Mouse (Mus musculus) MEL (cell line): Measurements from ENCODE around the gene Mrtfb. TPM values are rescaled to one million over a fixed set of nuclear protein-coding genes. Genes with fewer than 3 reads are reported as not detected.

ENCODE experiments used
- DNase-seq: peaks from one replicate; pipeline ENCODE4 v3.0.0; 2011; ENCODE audit warnings: low read depth, low spot score
- H3K27ac ChIP-seq: 2 replicates; pipeline ENCODE4 v1.5.1; 2012; ENCODE audit warnings: low read depth, mild to moderate bottlenecking, control low read depth, low read length, moderate library complexity; ENCODE audit not compliant: control insufficient read depth
- H3K27me3 ChIP-seq, 2 experiments: fragments of 150-350 bp in 1 of 2; sonication (generic) in 1 of 2; 2 replicates each; pipeline ENCODE4 v1.6.1; 2012; ENCODE audit warnings: low read length in 2 of 2, mild to moderate bottlenecking in 2 of 2, improper control_type of control experiment in 1 of 2, moderate library complexity in 1 of 2; ENCODE audit not compliant: insufficient read depth in 2 of 2, control insufficient read depth in 1 of 2
- H3K36me3 ChIP-seq, 2 experiments: 2 replicates each; pipeline ENCODE4 v1.6.1; 2012 to 2014; ENCODE audit warnings: low read length in 2 of 2, improper control_type of control experiment in 1 of 2, inconsistent platforms in 1 of 2, mild to moderate bottlenecking in 1 of 2; ENCODE audit not compliant: insufficient read depth in 2 of 2, control insufficient read depth in 1 of 2
- H3K4me1 ChIP-seq, 2 experiments: fragments of 150-350 bp in 1 of 2; sonication (generic) in 1 of 2; 2 replicates each; pipeline ENCODE4 v1.6.1; 2012; ENCODE audit warnings: low read length in 2 of 2, improper control_type of control experiment in 1 of 2, mild to moderate bottlenecking in 1 of 2; ENCODE audit not compliant: insufficient read depth in 2 of 2, control insufficient read depth in 1 of 2
- H3K4me3 ChIP-seq, 2 experiments: fragments of 150-350 bp in 1 of 2; sonication (generic) in 1 of 2; 2 replicates each; pipeline ENCODE4 v1.5.1; 2012; ENCODE audit warnings: low read depth in 2 of 2, low read length in 2 of 2, mild to moderate bottlenecking in 2 of 2, moderate library complexity in 2 of 2, control low read depth in 1 of 2, improper control_type of control experiment in 1 of 2; ENCODE audit not compliant: control insufficient read depth in 1 of 2, insufficient read depth in 1 of 2
- H3K79me2 ChIP-seq: 2 replicates; pipeline ENCODE4 v1.6.1; 2012; ENCODE audit warnings: mild to moderate bottlenecking, low read length, moderate library complexity; ENCODE audit not compliant: control insufficient read depth, poor library complexity, insufficient read depth
- H3K9ac ChIP-seq: 2 replicates; pipeline ENCODE4 v1.6.1; 2012; ENCODE audit warnings: low read depth, mild to moderate bottlenecking, control low read depth, low read length, moderate library complexity; ENCODE audit not compliant: control insufficient read depth, poor library complexity, severe bottlenecking
- H3K9me3 ChIP-seq: fragments of 150-350 bp; sonication (generic); replicated peaks from 2 replicates; pipeline ENCODE4 v1.6.1; 2012; ENCODE audit warnings: mild to moderate bottlenecking, low read length, improper control_type of control experiment, moderate library complexity; ENCODE audit not compliant: insufficient read depth
- BHLHE40 ChIP-seq: IDR thresholded peaks from 2 replicates; pipeline ENCODE4 v1.6.1; 2012; ENCODE audit warnings: low read depth, mild to moderate bottlenecking, inconsistent platforms, low read length, improper control_type of control experiment, borderline replicate concordance
- CHD1 ChIP-seq: IDR thresholded peaks from 2 replicates; pipeline ENCODE4 v1.6.1; 2012; ENCODE audit warnings: low read depth, mild to moderate bottlenecking, inconsistent platforms, low read length, improper control_type of control experiment
- CTCF ChIP-seq, 3 experiments: IDR thresholded peaks in 2 of 3; conservative IDR thresholded peaks in 1 of 3; 2 replicates each; pipeline ENCODE4 v1.5.1; 2011 to 2012; ENCODE audit warnings: low read length in 3 of 3, low read depth in 2 of 3, mild to moderate bottlenecking in 2 of 3, improper control_type of control experiment in 1 of 3, inconsistent platforms in 1 of 3, mixed read lengths in 1 of 3, moderate library complexity in 1 of 3; ENCODE audit not compliant: control insufficient read depth in 1 of 3, insufficient read depth in 1 of 3, poor library complexity in 1 of 3, severe bottlenecking in 1 of 3
- E2F4 ChIP-seq: IDR thresholded peaks from 2 replicates; pipeline ENCODE4 v1.6.1; 2011; ENCODE audit warnings: low read depth, low read length, improper control_type of control experiment, borderline replicate concordance
- ELF1 ChIP-seq: IDR thresholded peaks from 2 replicates; pipeline ENCODE4 v1.6.1; 2014; ENCODE audit warnings: low read depth, mild to moderate bottlenecking, inconsistent platforms, low read length, improper control_type of control experiment, moderate library complexity
- ETS1 ChIP-seq: IDR thresholded peaks from 2 replicates; pipeline ENCODE4 v1.6.1; 2012; ENCODE audit warnings: low read depth, mild to moderate bottlenecking, inconsistent platforms, low read length, improper control_type of control experiment, moderate library complexity
- JUND ChIP-seq: IDR thresholded peaks from 2 replicates; pipeline ENCODE4 v1.6.1; 2011; ENCODE audit warnings: low read depth, mild to moderate bottlenecking, improper control_type of control experiment, low read length
- KAT2A ChIP-seq: conservative IDR thresholded peaks from 2 replicates; pipeline ENCODE4 v1.6.1; 2012; ENCODE audit warnings: low read depth, low read length, improper control_type of control experiment, inconsistent platforms
- MAX ChIP-seq: IDR thresholded peaks from 2 replicates; pipeline ENCODE4 v1.6.1; 2011; ENCODE audit warnings: low read length, improper control_type of control experiment
- MAZ ChIP-seq: IDR thresholded peaks from 2 replicates; pipeline ENCODE4 v1.6.1; 2012; ENCODE audit warnings: low read depth, mild to moderate bottlenecking, inconsistent platforms, low read length, improper control_type of control experiment
- MEF2A ChIP-seq: IDR thresholded peaks from 2 replicates; pipeline ENCODE4 v1.6.1; 2014; ENCODE audit warnings: low read depth, mild to moderate bottlenecking, inconsistent platforms, low read length, improper control_type of control experiment; ENCODE audit not compliant: poor library complexity, insufficient replicate concordance, severe bottlenecking; ENCODE audit errors: extremely low read depth
- MXI1 ChIP-seq: IDR thresholded peaks from 2 replicates; pipeline ENCODE4 v1.6.1; 2011; ENCODE audit warnings: mild to moderate bottlenecking, low read depth, low read length, improper control_type of control experiment
- MYB ChIP-seq: IDR thresholded peaks from 2 replicates; pipeline ENCODE4 v1.6.1; 2011; ENCODE audit warnings: mild to moderate bottlenecking, low read depth, low read length, improper control_type of control experiment
- NRF1 ChIP-seq: IDR thresholded peaks from 2 replicates; pipeline ENCODE4 v1.6.1; 2014; ENCODE audit warnings: low read depth, mild to moderate bottlenecking, inconsistent platforms, low read length, improper control_type of control experiment, moderate library complexity; ENCODE audit not compliant: poor library complexity, insufficient read depth, severe bottlenecking
- SIN3A ChIP-seq: IDR thresholded peaks from 2 replicates; pipeline ENCODE4 v1.6.1; 2012; ENCODE audit warnings: low read length, improper control_type of control experiment, inconsistent platforms
- SMC3 ChIP-seq: IDR thresholded peaks from 2 replicates; pipeline ENCODE4 v1.6.1; 2011; ENCODE audit warnings: low read depth, low read length, improper control_type of control experiment
- TAL1 ChIP-seq: IDR thresholded peaks from 2 replicates; pipeline ENCODE4 v1.6.1; 2012; ENCODE audit warnings: mild to moderate bottlenecking, inconsistent platforms, low read length, moderate library complexity, mixed read lengths
- TBP ChIP-seq: IDR thresholded peaks from 2 replicates; pipeline ENCODE4 v1.8.0; 2011; ENCODE audit warnings: low read depth, low read length, improper control_type of control experiment
- TCF12 ChIP-seq: IDR thresholded peaks from 2 replicates; pipeline ENCODE4 v1.6.1; 2014; ENCODE audit warnings: low read depth, mild to moderate bottlenecking, inconsistent platforms, low read length, improper control_type of control experiment, moderate library complexity
- UBTF ChIP-seq: IDR thresholded peaks from 2 replicates; pipeline ENCODE4 v1.6.1; 2012; ENCODE audit warnings: low read depth, mild to moderate bottlenecking, inconsistent platforms, low read length, improper control_type of control experiment, moderate library complexity, borderline replicate concordance; ENCODE audit not compliant: insufficient read depth
- USF2 ChIP-seq, 2 experiments: IDR thresholded peaks; 2 replicates each; pipeline ENCODE4 v1.6.1; 2011 to 2012; ENCODE audit warnings: improper control_type of control experiment in 2 of 2, low read length in 2 of 2, borderline replicate concordance in 1 of 2, inconsistent platforms in 1 of 2, low read depth in 1 of 2, mild to moderate bottlenecking in 1 of 2; ENCODE audit not compliant: insufficient read depth in 1 of 2
- ZMIZ1 ChIP-seq: IDR thresholded peaks from 2 replicates; pipeline ENCODE4 v1.6.1; 2012; ENCODE audit warnings: low read depth, mild to moderate bottlenecking, inconsistent platforms, low read length, improper control_type of control experiment, moderate library complexity
- polyA plus RNA-seq, 2 experiments: library from polyadenylated mRNA; stranded (reverse) in 1 of 2; unstranded in 1 of 2; fragments of >175 nt in 1 of 2; fragments of >200 nt in 1 of 2; gene quantifications; 2 replicates each; pipeline versions ENCODE4 v1.2.1 to v1.2.4; 2012; ENCODE audit warnings: low replicate concordance in 2 of 2, low read depth in 1 of 2; ENCODE audit not compliant: insufficient read length in 2 of 2, insufficient read depth in 1 of 2, missing spikeins in 1 of 2
- total RNA-seq: library from RNA; depleted of rRNA; stranded (reverse); fragments of 300-350 nt; gene quantifications from 2 replicates; pipeline ENCODE4 v1.2.3, GENCODE M21; 2012

The Mrtfb gene
- total and polyA plus RNA-seq, 3 experiments: 2.7 to 6.6 TPM; not detected in 1

DNA sequence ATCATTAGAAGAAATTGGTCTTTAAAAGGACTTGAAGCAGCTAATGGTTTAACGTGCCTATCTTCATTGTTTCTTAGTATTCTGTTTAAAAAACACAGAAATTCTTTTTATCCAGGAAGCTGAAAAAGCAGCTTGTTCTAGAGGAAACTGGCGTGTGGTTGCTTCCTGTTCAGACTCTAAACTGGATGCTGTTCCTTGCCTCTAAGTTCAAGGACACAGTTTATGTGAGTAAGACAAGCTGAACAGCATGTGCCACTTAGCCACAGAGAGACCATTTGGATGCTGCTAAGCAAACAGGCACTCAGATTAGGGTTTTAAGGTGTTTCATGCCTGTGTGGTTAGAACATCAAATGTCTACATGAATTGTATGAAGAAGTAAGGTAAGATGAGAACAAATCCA, 42.7 kb downstream of the Mrtfb start:
- H3K4me3 ChIP-seq: no peak overlapping the region
- no peak for DNase-seq

DNA sequence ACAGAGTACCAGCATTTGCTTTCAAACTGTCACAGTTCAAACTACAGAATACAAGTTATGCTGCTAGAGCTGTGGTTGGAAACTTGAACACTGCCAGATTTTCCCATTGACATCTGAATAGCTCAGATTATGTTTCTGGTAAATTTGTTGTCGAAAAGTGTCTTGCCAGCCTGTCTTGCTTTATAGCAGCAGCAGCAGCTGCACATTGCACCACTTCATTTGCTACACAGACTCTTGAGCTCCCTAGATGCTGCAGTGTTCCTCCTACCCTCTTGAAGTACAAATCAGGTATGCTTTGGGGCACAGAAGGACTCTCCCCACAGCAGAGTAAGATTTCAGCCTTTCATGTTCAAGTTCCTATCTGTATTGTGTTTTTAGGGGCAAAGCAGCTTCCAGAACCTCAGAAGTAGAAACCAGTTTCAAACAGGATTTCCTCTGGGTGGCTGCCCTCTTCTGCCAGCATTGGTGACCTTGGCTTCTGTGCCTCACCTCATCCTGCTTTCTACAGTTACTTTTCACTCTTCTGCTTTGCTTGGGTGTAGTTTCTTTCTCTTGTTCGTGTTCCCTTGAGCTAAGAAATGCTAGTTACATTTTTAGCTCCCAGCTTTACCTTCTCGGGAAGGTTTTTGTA, 49.9 kb downstream of the Mrtfb start:
- Histone ChIP-seq H3K4me3 (no peak overlapping the region), H3K27ac (no peak overlapping the region), H3K27me3 (no peaks in the 10 kb centered on the region), H3K79me2 (no peaks in the 10 kb centered on the region), H3K4me1 (no peaks in the 10 kb centered on the region; a peak in 1 of 4 replicates), H3K36me3 (no peaks in the 10 kb centered on the region), H3K9ac (no peak overlapping the region), H3K9me3 (no peaks in the 10 kb centered on the region)
- no peak for DNase-seq
- TF ChIP-seq MAX (no peak), TCF12 (no peak), ZMIZ1 (no peak), E2F4 (no peak), NRF1 (no peak), CHD1 (no peak), SMC3 (no peak), TAL1 (no peak)

More for the DNA sequence above, 42.7 kb downstream of the Mrtfb start:
- H3K9ac ChIP-seq: no peak overlapping the region
- no peaks in the 10 kb centered on the region for H3K36me3 ChIP-seq
- TF ChIP-seq MEF2A: no peak
- TF ChIP-seq KAT2A: no peak
- no peak for TF ChIP-seq NRF1
- TF ChIP-seq ELF1: no peak
- TF ChIP-seq, all 39 proteins: peak for 0
- Histone ChIP-seq H3K4me1 (no peaks in the 10 kb centered on the region), H3K27me3 (no peaks in the 10 kb centered on the region), H3K27ac (no peak overlapping the region), H3K9me3 (no peaks in the 10 kb centered on the region), H3K79me2 (no peaks in the 10 kb centered on the region)

DNA sequence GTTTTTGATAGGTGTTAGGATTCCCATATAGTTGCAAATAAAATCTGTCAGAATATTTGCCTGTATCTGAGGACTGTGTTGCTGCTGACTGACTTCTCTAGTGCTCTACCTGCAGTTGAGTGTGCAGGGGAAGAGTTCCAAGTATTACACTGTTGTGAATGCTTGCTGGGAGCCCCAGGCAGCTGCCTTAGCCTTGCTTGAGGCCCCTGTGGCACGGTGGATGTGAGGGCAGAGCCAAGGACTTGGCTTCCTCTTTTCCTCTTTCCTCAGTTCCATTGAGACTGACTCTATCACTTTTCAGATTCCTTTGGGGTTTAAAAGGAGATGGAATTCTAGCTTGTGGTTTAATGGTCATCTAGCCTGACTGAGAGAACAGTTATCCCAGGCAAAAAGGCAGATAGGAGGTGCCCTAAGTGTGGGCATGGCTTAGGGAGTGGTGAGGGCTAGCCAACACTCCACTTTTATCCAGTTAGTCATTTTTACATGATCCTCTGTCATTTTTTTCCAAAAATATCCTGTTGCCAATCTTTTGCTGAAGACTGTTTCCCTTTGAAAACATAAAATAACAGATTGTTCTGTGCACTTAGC, 53.9 kb downstream of the Mrtfb start:
- Histone ChIP-seq H3K27ac (no peak overlapping the region), H3K4me1 (no peaks in the 10 kb centered on the region; a peak in 2 of 4 replicates), H3K36me3 (no peaks in the 10 kb centered on the region), H3K9ac (no peak overlapping the region), H3K4me3 (no peak overlapping the region), H3K27me3 (no peaks in the 10 kb centered on the region), H3K9me3 (no peaks in the 10 kb centered on the region), H3K79me2 (no peaks in the 10 kb centered on the region)
- DNase-seq: peak; percentile 12
- no peak for TF ChIP-seq UBTF
- no peak for TF ChIP-seq JUND
- no peak for TF ChIP-seq USF2 (IDR thresholded peaks at IDR 0.05; ENCODE audit: borderline replicate concordance in 1 of 2, insufficient read depth in 1 of 2, low read depth in 1 of 2, low read length in 2 of 2)
- TF ChIP-seq MEF2A: no peak
- TF ChIP-seq TCF12: no peak
- TF ChIP-seq E2F4: no peak
- no peak for TF ChIP-seq SIN3A
- TF ChIP-seq BHLHE40: no peak
- TF ChIP-seq ETS1: no peak
- TF ChIP-seq CTCF (IDR thresholded peaks at IDR 0.05 in 2 of 3, conservative IDR thresholded peaks at IDR 0.05 in 1 of 3; ENCODE audit: control insufficient read depth in 1 of 3, insufficient read depth in 1 of 3, low read depth in 2 of 3, low read length in 3 of 3, poor library complexity in 1 of 3, severe bottlenecking in 1 of 3): no peak
- no peak for TF ChIP-seq MXI1
- TF ChIP-seq NRF1: no peak
- TF ChIP-seq TAL1: no peak
- TF ChIP-seq MAZ: no peak
- no peak for TF ChIP-seq MYB
- no peak for TF ChIP-seq TBP
